Mouse (Mus musculus) hindbrain, embryonic 14.5 days (tissue): ENCODE results near the gene Tmub2. TPM values are rescaled to one million over a fixed set of nuclear protein-coding genes. Genes with fewer than 3 reads are reported as not detected.

Source experiments
- ATAC-seq: fragments of 200-750 bp; cut with Nextera tagmentation; 2 replicates; pipeline ENCODE4 v1.8.0; 2017; ENCODE audit warnings: moderate number of reproducible peaks, mild to moderate bottlenecking, moderate TSS enrichment, moderate library complexity; ENCODE audit not compliant: low FRiP score
- DNase-seq: peaks from one replicate; pipeline ENCODE4 v3.0.0-alpha.2; 2015; ENCODE audit warnings: low spot score
- H3K27ac ChIP-seq: fragments of 300-500 bp; sonication (generic); 2 replicates; pipeline ENCODE4 v1.5.1; 2014; ENCODE audit warnings: mild to moderate bottlenecking, moderate library complexity
- H3K27me3 ChIP-seq: fragments of 300-500 bp; sonication (generic); 2 replicates; pipeline ENCODE4 v1.6.1; 2014; ENCODE audit warnings: mild to moderate bottlenecking, low read length, mixed read lengths; ENCODE audit not compliant: control insufficient read depth, insufficient read depth
- H3K36me3 ChIP-seq: fragments of 300-500 bp; sonication (generic); replicated peaks from 2 replicates; pipeline ENCODE4 v1.6.1; 2014; ENCODE audit not compliant: control insufficient read depth, insufficient read depth
- H3K4me1 ChIP-seq: fragments of 300-500 bp; sonication (generic); replicated peaks from 2 replicates; pipeline ENCODE4 v1.6.1; 2014; ENCODE audit warnings: antibody characterized with exemption, low read length, mixed read lengths; ENCODE audit not compliant: control insufficient read depth, insufficient read depth
- H3K4me2 ChIP-seq: fragments of 300-500 bp; sonication (generic); replicated peaks from 2 replicates; pipeline ENCODE4 v1.6.1; 2014; ENCODE audit warnings: mild to moderate bottlenecking, moderate library complexity
- H3K4me3 ChIP-seq: fragments of 300-500 bp; sonication (generic); replicated peaks from 2 replicates; pipeline ENCODE4 v1.5.1; 2014; ENCODE audit warnings: mild to moderate bottlenecking, low read length
- H3K9ac ChIP-seq: fragments of 300-500 bp; sonication (generic); 2 replicates; pipeline ENCODE4 v1.6.1; 2014
- H3K9me3 ChIP-seq: fragments of 300-500 bp; sonication (generic); 2 replicates; pipeline ENCODE4 v1.6.1; 2016; ENCODE audit warnings: low read length; ENCODE audit not compliant: control insufficient read depth
- WGBS: fragments of 180-500 bp; shearing (Covaris S2); extraction: QIAGEN DNeasy Blood & Tissue Kit; methylation state at CpG from one replicate; pipeline ENCODE4 v1.1.7; 2014; 5-methylcytosine and 5-hydroxymethylcytosine counted together
- polyA plus RNA-seq: library from polyadenylated mRNA; unstranded; fragments of >200 nt; fragmentation: Nextera tagmentation; extraction: Ambion mirVana; gene quantifications from 2 replicates; pipeline ENCODE4 v1.2.1, GENCODE M21; 2014

The Tmub2 gene
- polyA plus RNA-seq, 1 experiment from 2014 or later = 77.8 TPM

- no peaks in the 10 kb centered on the region for H3K27me3 ChIP-seq
- WGBS = 74% methylated on average over 2 of the region's 2 CpGs
- H3K4me3 ChIP-seq = no peak overlapping the region
- peaks cover 67% of the 10 kb centered on the region for H3K36me3 ChIP-seq
- DNase-seq (no peak), ATAC-seq (no peak)
- H3K27ac ChIP-seq = no peak overlapping the region
- H3K4me2 ChIP-seq = no peak overlapping the region
- H3K9ac ChIP-seq = no peak overlapping the region
- peaks cover 12% of the 10 kb centered on the region for H3K4me1 ChIP-seq
- no peaks in the 10 kb centered on the region for H3K9me3 ChIP-seq
Observed at GRCm38 (mm10) chr11:102288913-102289312, 4.2 kb downstream of the Tmub2 start.

- 54% methylated on average over 6 of the region's 6 CpGs for WGBS
- no peak overlapping the region for H3K9ac ChIP-seq
- peaks cover 73% of the 10 kb centered on the region for H3K36me3 ChIP-seq
- DNase-seq (no peak), ATAC-seq (no peak)
- H3K4me2 ChIP-seq = no peak overlapping the region
- no peak overlapping the region for H3K27ac ChIP-seq
- peaks cover 17% of the 10 kb centered on the region for H3K4me1 ChIP-seq
- H3K27me3 ChIP-seq = no peaks in the 10 kb centered on the region
- H3K4me3 ChIP-seq = no peak overlapping the region
- no peaks in the 10 kb centered on the region for H3K9me3 ChIP-seq
Observed at GRCm38 (mm10) chr11:102289511-102290100, 4.9 kb downstream of the Tmub2 start.

- ATAC-seq (no peak), DNase-seq (no peak)
- WGBS = 79% methylated on average over 4 of the region's 4 CpGs
- Histone ChIP-seq H3K4me3 (no peak overlapping the region), H3K36me3 (peaks cover 73% of the 10 kb centered on the region), H3K27me3 (no peaks in the 10 kb centered on the region), H3K9me3 (no peaks in the 10 kb centered on the region), H3K4me1 (peaks cover 23% of the 10 kb centered on the region), H3K27ac (no peak overlapping the region), H3K4me2 (no peak overlapping the region), H3K9ac (0 out of 2 replicates have a peak overlapping the region, but pooled peaks have one; percentile 8)
Observed at GRCm38 (mm10) chr11:102290141-102290540, 5.4 kb downstream of the Tmub2 start.

GRCm38 (mm10) chr11:102291051-102291535 is 6.4 kb downstream of the Tmub2 start:
- DNase-seq (no peak), ATAC-seq (no peak)
- Histone ChIP-seq H3K4me1 (peaks cover 20% of the 10 kb centered on the region), H3K4me3 (no peak overlapping the region), H3K9me3 (no peaks in the 10 kb centered on the region), H3K36me3 (peaks cover 73% of the 10 kb centered on the region), H3K27me3 (no peaks in the 10 kb centered on the region), H3K9ac (no peak overlapping the region), H3K4me2 (no peak overlapping the region), H3K27ac (no peak overlapping the region)
- 83% methylated on average over 11 of the region's 11 CpGs for WGBS

GRCm38 (mm10) chr11:102293971-102294370 is 9.2 kb downstream of the Tmub2 start:
- Histone ChIP-seq H3K4me3 (no peak overlapping the region), H3K27ac (no peak overlapping the region), H3K36me3 (peaks cover 55% of the 10 kb centered on the region), H3K9me3 (no peaks in the 10 kb centered on the region), H3K27me3 (no peaks in the 10 kb centered on the region), H3K4me1 (peaks cover 21% of the 10 kb centered on the region), H3K9ac (peak overlapping the region; percentile 87; the same call in 1 of the 2 replicates), H3K4me2 (0 out of 2 replicates have a peak overlapping the region, but pooled peaks have one; percentile 94)
- WGBS = 94% methylated on average over 13 of the region's 13 CpGs
- ATAC-seq (no peak), DNase-seq (no peak)

GRCm38 (mm10) chr11:102294416-102294815 is 9.7 kb downstream of the Tmub2 start:
- DNase-seq (no peak), ATAC-seq (no peak)
- H3K4me1 ChIP-seq = peaks cover 21% of the 10 kb centered on the region
- peaks cover 50% of the 10 kb centered on the region for H3K36me3 ChIP-seq
- peak overlapping the region; percentile 79; the same call in 1 of the 2 replicates for H3K4me3 ChIP-seq
- H3K4me2 ChIP-seq = peak overlapping the region; percentile 94
- peak overlapping the region; percentile 96; the same call in 1 of the 2 replicates for H3K27ac ChIP-seq
- peak overlapping the region; percentile 87 for H3K9ac ChIP-seq
- WGBS = 84% methylated on average over 5 of the region's 5 CpGs
- H3K27me3 ChIP-seq = no peaks in the 10 kb centered on the region
- H3K9me3 ChIP-seq = no peaks in the 10 kb centered on the region

- Histone ChIP-seq H3K4me3 (peak overlapping the region; percentile 79), H3K27ac (peak overlapping the region; percentile 96), H3K4me1 (peaks cover 21% of the 10 kb centered on the region), H3K27me3 (no peaks in the 10 kb centered on the region), H3K9me3 (no peaks in the 10 kb centered on the region), H3K4me2 (peak overlapping the region; percentile 94), H3K36me3 (peaks cover 45% of the 10 kb centered on the region), H3K9ac (peak overlapping the region; percentile 87)
- no peak for DNase-seq
- no peak for ATAC-seq
- 62% methylated on average over 12 of the region's 12 CpGs for WGBS
Observed at GRCm38 (mm10) chr11:102294887-102295597, 10.3 kb downstream of the Tmub2 start.

- Histone ChIP-seq H3K4me1 (peaks cover 21% of the 10 kb centered on the region), H3K36me3 (peaks cover 37% of the 10 kb centered on the region), H3K9me3 (no peaks in the 10 kb centered on the region), H3K27me3 (no peaks in the 10 kb centered on the region), H3K4me2 (peak overlapping the region; percentile 94), H3K27ac (peak overlapping the region; percentile 96), H3K9ac (peak overlapping the region; percentile 87), H3K4me3 (peak overlapping the region; percentile 79)
- 1% methylated on average over 45 of the region's 73 CpGs for WGBS
- DNase-seq = peak; percentile 67
- ATAC-seq = peak; percentile 10; the same call in 1 of the 2 replicates
Observed at GRCm38 (mm10) chr11:102295598-102296471, 11.1 kb downstream of the Tmub2 start.
